Mouse (Mus musculus): ENCODE measurements around the gene Gm12794. TPM values are rescaled to one million over a fixed set of nuclear protein-coding genes. Genes with fewer than 3 reads are reported as not detected.
"Not testable (repeated sequence)": the region's sequence is repeated elsewhere in the genome, so short reads cannot be mapped to it uniquely, and the experiment has no call there.

The Gm12794 gene
- not detected in 2 replicates for polyA plus RNA-seq (2015; fragmentation: Nextera tagmentation; extraction: Ambion mirVana)

GRCm38 (mm10) chr4:101940107-101940506 lies at the start of gene Gm12794:
Gene Gm12794, plus strand, starts transcription at chr4:101940407.
- not testable (repeated sequence) for ATAC-seq; H3K9me3 ChIP-seq (ENCODE audit: low read length); H3K4me1 ChIP-seq (ENCODE audit: insufficient read depth); DNase-seq; H3K27ac ChIP-seq (ENCODE audit: low read depth); H3K4me3 ChIP-seq (ENCODE audit: low read depth, low read length); H3K9ac ChIP-seq (replicated peaks); H3K4me2 ChIP-seq (ENCODE audit: low read depth, low read length); H3K36me3 ChIP-seq (replicated peaks; ENCODE audit: insufficient read depth, low read length); H3K27me3 ChIP-seq (ENCODE audit: insufficient read depth, low read length)
- 50% methylated on average over 1 of the region's 2 CpGs for WGBS (ENCODE audit: insufficient replicate concordance)

- H3K36me3 ChIP-seq (replicated peaks; ENCODE audit: insufficient read depth, low read length) = no peaks in the 10 kb centered on the region
- H3K4me2 ChIP-seq (ENCODE audit: low read depth, low read length) = no peak within 1 kb of the TSS
- H3K9ac ChIP-seq (replicated peaks) = no peak within 1 kb of the TSS
- no peaks in the 10 kb centered on the region for H3K27me3 ChIP-seq (ENCODE audit: insufficient read depth, low read length)
- H3K4me1 ChIP-seq (ENCODE audit: insufficient read depth) = no peaks in the 10 kb centered on the region
- no peak within 1 kb of the TSS for H3K4me3 ChIP-seq (ENCODE audit: low read depth, low read length)
- ATAC-seq (no peak), DNase-seq (no peak)
- H3K27ac ChIP-seq (ENCODE audit: low read depth) = no peak within 1 kb of the TSS
- WGBS (ENCODE audit: insufficient replicate concordance) = 73% methylated on average over 7 of the region's 7 CpGs
- H3K9me3 ChIP-seq (ENCODE audit: low read length) = no peaks in the 10 kb centered on the region
- no peak for TF ChIP-seq EP300 (IDR thresholded peaks at IDR 0.05; ENCODE audit: low read depth)
- TF ChIP-seq CTCF (IDR thresholded peaks at IDR 0.05; ENCODE audit: low read depth) = no peak
These were observed 46.4 kb upstream of the Gm12794 start, which contains the start of gene C130073F10Rik for GRCm38 (mm10) chr4:101893656-101894420. Gene C130073F10Rik, minus strand, starts transcription at chr4:101893789.

GRCm38 (mm10) chr4:101908821-101909220 lies 31.4 kb upstream of the Gm12794 start, which contains the start of gene Gm12800:
Gene Gm12800, plus strand, starts transcription at chr4:101909121.
- H3K4me3 ChIP-seq (ENCODE audit: low read depth, low read length); H3K9ac ChIP-seq (replicated peaks); H3K27ac ChIP-seq (ENCODE audit: low read depth); H3K27me3 ChIP-seq (ENCODE audit: insufficient read depth, low read length); H3K36me3 ChIP-seq (replicated peaks; ENCODE audit: insufficient read depth, low read length); H3K4me2 ChIP-seq (ENCODE audit: low read depth, low read length); H3K9me3 ChIP-seq (ENCODE audit: low read length); DNase-seq; ATAC-seq; H3K4me1 ChIP-seq (ENCODE audit: insufficient read depth): not testable (repeated sequence)
- 74% methylated on average over 1 of the region's 2 CpGs for WGBS (ENCODE audit: insufficient replicate concordance)

GRCm38 (mm10) chr4:101980949-101981348 lies 40.7 kb downstream of the Gm12794 start, which contains the start of gene Gm12790:
Gene Gm12790, minus strand, starts transcription at chr4:101981049.
- H3K4me2 ChIP-seq (ENCODE audit: low read depth, low read length); H3K36me3 ChIP-seq (replicated peaks; ENCODE audit: insufficient read depth, low read length); H3K9me3 ChIP-seq (ENCODE audit: low read length); ATAC-seq; H3K9ac ChIP-seq (replicated peaks); H3K27ac ChIP-seq (ENCODE audit: low read depth); H3K27me3 ChIP-seq (ENCODE audit: insufficient read depth, low read length); DNase-seq; H3K4me1 ChIP-seq (ENCODE audit: insufficient read depth); H3K4me3 ChIP-seq (ENCODE audit: low read depth, low read length): not testable (repeated sequence)
- WGBS (ENCODE audit: insufficient replicate concordance) = 67% methylated on average over 1 of the region's 5 CpGs

- H3K9ac ChIP-seq (replicated peaks) = no peak overlapping the region
- H3K27me3 ChIP-seq (ENCODE audit: insufficient read depth, low read length) = no peaks in the 10 kb centered on the region
- no peak overlapping the region for H3K4me3 ChIP-seq (ENCODE audit: low read depth, low read length)
- 70% methylated on average over 5 of the region's 5 CpGs for WGBS (ENCODE audit: insufficient replicate concordance)
- TF ChIP-seq CTCF (IDR thresholded peaks at IDR 0.05; ENCODE audit: low read depth) (no peak), EP300 (IDR thresholded peaks at IDR 0.05; ENCODE audit: low read depth) (no peak)
- ATAC-seq = no peak
- no peak overlapping the region for H3K4me2 ChIP-seq (ENCODE audit: low read depth, low read length)
- H3K9me3 ChIP-seq (ENCODE audit: low read length) = no peaks in the 10 kb centered on the region
- no peaks in the 10 kb centered on the region for H3K36me3 ChIP-seq (replicated peaks; ENCODE audit: insufficient read depth, low read length)
- H3K27ac ChIP-seq (ENCODE audit: low read depth) = no peak overlapping the region
- DNase-seq = no peak
- H3K4me1 ChIP-seq (ENCODE audit: insufficient read depth) = no peaks in the 10 kb centered on the region
These were observed 45.5 kb downstream of the Gm12794 start for GRCm38 (mm10) chr4:101985678-101986077.

- not testable (repeated sequence) for H3K9me3 ChIP-seq (ENCODE audit: low read length); H3K4me2 ChIP-seq (ENCODE audit: low read depth, low read length); H3K27me3 ChIP-seq (ENCODE audit: insufficient read depth, low read length); H3K36me3 ChIP-seq (replicated peaks; ENCODE audit: insufficient read depth, low read length); H3K4me3 ChIP-seq (ENCODE audit: low read depth, low read length); H3K4me1 ChIP-seq (ENCODE audit: insufficient read depth); ATAC-seq; H3K9ac ChIP-seq (replicated peaks); H3K27ac ChIP-seq (ENCODE audit: low read depth); DNase-seq
- WGBS (ENCODE audit: insufficient replicate concordance) = 68% methylated on average over 2 of the region's 2 CpGs
These were observed 46.1 kb downstream of the Gm12794 start, which contains the start of gene Gm12789 for GRCm38 (mm10) chr4:101986326-101986725. Gene Gm12789, plus strand, starts transcription at chr4:101986626.

Other genes with a start within 250 kb of the Gm12794 start
- 19.0 and 30.1 TPM in 2 replicates for gene Lepr, start 223.0 kb upstream of the Gm12794 start, polyA plus RNA-seq (2015; fragmentation: Nextera tagmentation; extraction: Ambion mirVana)
- gene B020004J07Rik, start 96.4 kb upstream of the Gm12794 start, polyA plus RNA-seq (2015; fragmentation: Nextera tagmentation; extraction: Ambion mirVana) = not detected in 2 replicates
- not detected in 2 replicates for gene C130073F10Rik, start 46.6 kb upstream of the Gm12794 start, polyA plus RNA-seq (2015; fragmentation: Nextera tagmentation; extraction: Ambion mirVana)
- not detected in 2 replicates for gene Gm12800, start 31.3 kb upstream of the Gm12794 start, polyA plus RNA-seq (2015; fragmentation: Nextera tagmentation; extraction: Ambion mirVana)
- not detected in 2 replicates for gene Gm12790, start 40.6 kb downstream of the Gm12794 start, polyA plus RNA-seq (2015; fragmentation: Nextera tagmentation; extraction: Ambion mirVana)
- gene Gm12789, start 46.2 kb downstream of the Gm12794 start, polyA plus RNA-seq (2015; fragmentation: Nextera tagmentation; extraction: Ambion mirVana) = not detected in 2 replicates
- 3.4 and 3.7 TPM in 2 replicates for gene Pde4b, start 147.1 kb downstream of the Gm12794 start, polyA plus RNA-seq (2015; fragmentation: Nextera tagmentation; extraction: Ambion mirVana)

Measured in liver, postnatal 0 days (tissue).